Mouse (Mus musculus) liver, adult 2 months (tissue): ENCODE data around the gene Wdr70.

Experiments used
- CTCF ChIP-seq: fragments of 200-500 bp; IDR thresholded peaks from 2 replicates; pipeline ENCODE4 v1.5.1; 2011; ENCODE audit warnings: low read depth, low read length, control low read depth
- POLR2A ChIP-seq: fragments of 200-500 bp; IDR thresholded peaks from 2 replicates; pipeline ENCODE4 v1.6.1; 2011; ENCODE audit warnings: low read length, control low read depth; ENCODE audit not compliant: insufficient read depth; ENCODE audit errors: extremely low read depth

GRCm38 (mm10) chr15:7823886-7824285 is 275.1 kb downstream of the Wdr70 start:
- TF ChIP-seq CTCF (no peak), POLR2A (no peak)
